Mouse (Mus musculus): Measurements from ENCODE around the gene Iqsec1.

DNA sequence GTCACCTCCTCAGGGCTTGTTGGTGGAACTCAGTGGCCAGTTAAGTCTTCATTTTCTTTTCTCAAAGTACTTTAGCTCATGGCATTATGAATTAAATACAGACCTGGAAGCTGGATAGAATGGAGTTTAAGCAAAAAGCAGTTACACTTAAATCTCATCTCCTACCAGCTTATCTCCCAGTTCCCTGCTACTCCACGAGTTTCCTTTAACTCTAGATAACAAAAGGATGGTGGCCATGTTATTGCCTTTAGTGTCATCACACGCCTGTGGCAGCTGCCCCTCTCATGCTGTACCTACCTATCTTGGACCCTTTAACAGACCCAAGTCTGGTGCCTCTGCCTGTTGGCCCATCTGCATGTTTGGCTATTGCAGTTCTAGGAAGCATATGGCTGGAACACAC, 151.7 kb downstream of the Iqsec1 start:
- TF ChIP-seq POLR2A (IDR thresholded peaks at IDR 0.05; ENCODE audit: borderline replicate concordance, extremely low read depth, low read depth, low read length) (no peak), CTCF (IDR thresholded peaks at IDR 0.05; ENCODE audit: insufficient read depth, low read length) (no peak)
